Mouse (Mus musculus): ENCODE measurements around the gene Bank1.

Bank1 gene

DNA sequence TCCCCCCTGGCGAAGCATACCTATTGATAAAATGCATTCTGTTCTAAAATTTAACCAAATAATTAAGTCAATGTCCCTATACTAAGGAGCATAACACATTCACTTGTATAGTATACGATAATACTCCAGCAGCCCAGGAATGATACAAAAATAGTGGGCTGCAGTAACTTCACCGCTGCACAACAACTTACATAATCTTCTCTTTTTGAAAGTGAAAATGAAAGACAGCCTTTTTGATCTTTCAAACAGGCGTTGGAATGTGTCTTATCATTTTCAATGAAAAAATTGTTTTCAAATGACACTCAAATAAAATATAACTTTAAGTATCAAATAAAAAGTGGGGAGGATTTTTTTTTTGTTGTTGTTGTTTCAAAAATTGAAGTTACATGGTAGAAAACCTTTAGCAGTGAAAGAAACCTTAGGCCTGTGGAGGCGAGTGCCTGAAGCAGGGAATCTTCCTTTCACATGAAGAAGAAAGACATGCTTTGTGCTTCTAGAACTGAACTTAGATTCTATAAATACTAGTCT, 224.8 kb downstream of the Bank1 start:
- DNase-seq = no peak

DNA sequence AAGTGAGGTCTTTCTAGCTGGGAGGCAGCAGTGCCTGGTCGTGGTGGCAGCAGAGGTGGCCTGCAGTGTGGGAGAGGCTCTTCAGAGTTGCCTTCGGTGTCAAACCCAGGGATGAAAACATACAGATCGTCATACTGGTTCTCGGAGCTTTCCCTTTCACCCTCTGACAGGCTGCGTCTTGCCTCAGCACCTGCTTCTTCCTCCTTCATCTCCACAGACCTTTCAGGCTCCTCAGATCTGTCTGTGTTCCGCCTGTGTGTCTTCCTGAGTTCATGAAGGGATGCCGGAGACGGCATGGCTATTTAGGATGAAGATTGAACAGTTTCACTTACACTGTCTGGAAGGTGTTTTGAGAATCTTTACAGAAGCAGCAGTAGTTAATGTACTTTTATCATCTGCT, 225.6 kb downstream of the Bank1 start:
- DNase-seq = no peak

- DNase-seq = no peak
Observed at GRCm38 (mm10) chr3:136086948-136087660, 238.8 kb downstream of the Bank1 start.

- DNase-seq = no peak
Observed at GRCm38 (mm10) chr3:136086431-136086830, 239.4 kb downstream of the Bank1 start.

DNA sequence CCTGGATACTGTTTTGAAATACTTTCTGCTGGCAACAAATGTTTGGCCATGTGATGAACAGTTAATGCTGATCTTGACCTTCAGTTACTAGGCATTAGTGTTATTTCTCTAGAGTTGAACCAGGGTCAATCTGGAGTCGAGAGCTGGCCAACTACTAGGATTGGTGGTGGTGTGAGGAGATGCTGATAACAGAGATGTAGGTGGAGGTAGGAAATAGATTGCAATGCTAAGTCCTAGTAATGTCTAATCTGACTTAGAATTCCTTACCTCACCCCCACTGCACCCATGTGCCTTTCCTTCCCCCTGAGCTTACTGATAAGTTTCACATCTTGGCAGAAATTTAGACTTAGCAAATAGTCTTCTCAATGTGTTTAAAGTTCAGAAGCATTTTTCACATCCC, 240.8 kb downstream of the Bank1 start:
- DNase-seq = no peak

DNA sequence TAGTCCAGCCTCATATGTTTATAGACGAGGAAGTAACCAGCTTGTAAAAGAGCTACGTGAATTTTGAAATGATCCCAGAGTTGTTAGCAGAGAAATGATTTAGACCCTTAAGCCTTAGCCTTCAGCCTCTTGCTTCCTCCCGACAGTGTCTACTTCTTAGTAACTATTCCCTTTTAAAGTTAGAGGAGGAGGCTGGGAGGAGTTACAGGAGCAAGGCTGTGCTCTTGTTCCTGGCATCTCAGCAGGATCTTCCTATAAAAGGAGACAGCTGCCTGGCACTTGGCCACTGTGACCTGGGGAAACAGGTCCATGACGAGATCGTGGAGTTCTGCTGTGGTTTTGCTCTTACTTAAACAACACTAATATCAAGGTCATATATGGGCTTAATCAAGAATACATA, 241.8 kb downstream of the Bank1 start:
- no peak for DNase-seq

DNA sequence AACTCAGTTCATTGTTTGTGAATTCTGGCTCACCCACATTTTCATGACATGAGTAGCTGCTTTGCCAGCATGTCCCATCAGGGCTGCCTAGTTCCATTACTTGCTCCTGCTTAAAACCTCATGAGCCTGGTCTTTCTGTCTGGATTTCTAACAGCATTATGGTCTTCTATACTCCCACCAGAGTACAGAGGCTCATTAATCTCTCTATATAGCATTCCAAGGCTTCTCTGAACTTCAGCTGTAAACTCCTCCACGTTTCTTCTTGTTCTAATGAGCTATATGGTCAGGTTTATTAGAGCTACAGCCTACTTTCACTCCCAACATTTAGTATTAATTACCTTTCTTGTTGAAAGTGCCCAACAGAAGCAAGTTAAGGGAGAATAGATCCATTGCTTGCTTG, 244.6 kb downstream of the Bank1 start:
- no peak for DNase-seq

DNA sequence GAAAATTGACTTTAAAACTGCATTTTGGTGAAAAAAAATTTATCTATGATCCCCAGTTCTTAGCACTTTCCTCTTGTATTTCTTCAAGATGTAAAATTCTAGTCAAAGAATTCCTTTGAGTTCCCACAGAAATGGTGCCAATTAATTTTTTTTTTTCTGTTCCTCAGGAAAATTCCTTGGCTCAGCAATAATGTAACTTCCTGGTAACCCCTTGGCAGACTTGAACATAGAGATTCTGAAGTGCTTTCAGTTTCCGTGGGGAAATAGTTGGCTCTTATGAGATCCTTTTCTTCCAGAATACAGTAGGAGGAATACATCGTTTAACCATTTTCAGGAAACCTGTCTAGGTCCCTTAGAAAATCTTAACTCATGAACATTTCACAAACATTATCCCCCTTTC, 247.3 kb downstream of the Bank1 start:
- no peak for DNase-seq

GRCm38 (mm10) chr3:136070394-136070793, 255.5 kb downstream of the Bank1 start:
- DNase-seq = no peak

GRCm38 (mm10) chr3:136061907-136062306, 264.0 kb downstream of the Bank1 start:
- no peak for DNase-seq

- DNase-seq = no peak
Observed at GRCm38 (mm10) chr3:136050635-136051034, 275.2 kb downstream of the Bank1 start.

DNA sequence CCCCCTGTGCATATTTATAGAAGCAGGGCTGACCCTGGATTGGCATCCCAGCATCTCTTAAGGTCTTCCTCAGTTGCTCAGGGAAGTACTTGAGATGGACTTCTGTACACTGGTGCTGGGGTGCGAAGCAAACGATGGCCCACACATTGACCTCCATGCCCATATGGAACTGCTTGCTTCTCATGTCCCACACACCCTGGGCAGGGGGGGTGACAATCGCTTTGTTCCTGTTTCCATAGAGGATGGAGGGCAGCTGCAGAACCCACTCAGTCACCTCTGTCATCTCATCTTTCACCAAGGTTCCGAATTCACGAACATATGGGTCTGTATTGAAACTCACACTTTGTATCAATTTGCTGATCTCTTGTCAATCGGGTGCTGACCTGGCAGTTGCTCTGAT, 275.7 kb downstream of the Bank1 start:
- DNase-seq = no peak

DNA sequence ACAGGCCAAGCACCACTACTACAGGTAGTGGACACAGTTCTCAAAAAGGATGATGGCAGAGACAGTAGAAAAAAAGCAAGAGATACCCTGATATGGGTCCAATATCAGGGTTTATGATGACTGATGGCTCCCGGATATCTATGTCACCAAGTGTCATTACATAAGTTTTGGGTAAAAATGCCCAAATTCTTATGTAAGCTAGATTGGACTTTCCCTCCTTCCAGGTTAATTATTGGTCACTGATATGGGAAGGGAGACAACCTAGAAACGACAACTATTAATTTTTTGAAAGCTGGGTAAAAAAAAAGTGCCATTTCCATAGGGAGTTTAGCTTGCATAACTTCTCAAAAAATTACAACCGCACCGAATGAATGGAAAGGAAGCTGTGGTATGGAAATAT, 277.8 kb downstream of the Bank1 start:
- DNase-seq = no peak

- DNase-seq = no peak
Observed at GRCm38 (mm10) chr3:136045381-136045780, 280.5 kb downstream of the Bank1 start.

DNA sequence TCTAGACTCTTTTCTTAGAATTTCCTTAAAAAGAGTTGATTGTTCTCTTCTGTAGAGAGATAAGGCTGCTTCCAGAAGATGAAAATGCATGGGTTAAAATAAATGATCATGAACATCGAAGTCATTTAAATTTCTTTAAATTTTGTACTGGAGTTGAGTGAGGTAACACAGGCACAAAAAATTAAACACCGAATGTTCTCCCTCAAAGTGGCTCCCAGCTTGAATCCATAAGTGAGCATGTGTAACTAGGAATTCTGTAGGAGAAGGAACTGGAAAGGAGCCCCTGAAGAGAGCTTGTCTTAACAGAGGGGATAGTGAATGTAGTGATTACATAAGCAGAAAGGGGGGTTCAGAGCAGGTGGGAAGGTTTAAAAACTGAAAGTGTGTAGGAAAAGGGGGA, 285.8 kb downstream of the Bank1 start:
- no peak for DNase-seq

DNA sequence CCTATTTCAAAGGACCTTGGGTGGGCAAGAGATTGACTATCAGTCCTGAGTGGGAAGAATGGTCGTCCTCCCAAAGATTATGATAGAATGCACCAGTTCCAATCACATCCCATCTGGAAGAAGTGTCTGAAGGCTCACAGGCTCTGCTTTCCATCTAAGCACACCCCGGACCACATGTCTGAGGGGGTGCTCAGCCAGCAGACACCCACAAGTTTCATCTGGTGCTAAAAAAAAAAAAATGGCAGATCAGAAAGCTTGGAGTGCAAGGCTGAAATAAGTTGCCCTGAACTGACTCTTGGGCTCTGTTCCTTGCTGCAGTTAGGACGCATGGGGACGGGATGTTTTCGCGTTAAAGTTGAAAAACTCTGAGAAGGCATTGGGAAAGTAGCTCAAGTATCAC, 286.4 kb downstream of the Bank1 start:
- no peak for DNase-seq

DNA sequence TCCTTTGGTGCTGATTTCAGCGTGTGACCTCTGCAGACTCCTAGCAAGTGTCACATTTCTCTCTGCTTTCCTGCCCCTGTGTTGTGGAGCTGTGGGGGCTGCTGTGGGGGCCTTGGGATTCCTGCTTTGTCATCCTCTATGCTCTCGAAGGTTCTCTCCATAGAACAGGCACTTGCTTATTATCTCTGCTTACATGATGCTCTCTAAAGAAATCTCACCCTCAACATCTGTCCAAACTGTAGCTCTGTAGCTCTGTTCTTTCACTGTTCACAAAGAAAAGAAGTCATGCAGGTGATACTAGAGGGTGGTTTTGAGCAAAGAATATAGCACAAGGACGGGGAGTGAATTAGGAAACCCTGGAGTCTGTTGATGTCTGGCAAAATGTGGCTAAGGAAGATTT, 288.6 kb downstream of the Bank1 start:
- DNase-seq = no peak

GRCm38 (mm10) chr3:136035784-136036183, 290.1 kb downstream of the Bank1 start:
- no peak for DNase-seq

DNA sequence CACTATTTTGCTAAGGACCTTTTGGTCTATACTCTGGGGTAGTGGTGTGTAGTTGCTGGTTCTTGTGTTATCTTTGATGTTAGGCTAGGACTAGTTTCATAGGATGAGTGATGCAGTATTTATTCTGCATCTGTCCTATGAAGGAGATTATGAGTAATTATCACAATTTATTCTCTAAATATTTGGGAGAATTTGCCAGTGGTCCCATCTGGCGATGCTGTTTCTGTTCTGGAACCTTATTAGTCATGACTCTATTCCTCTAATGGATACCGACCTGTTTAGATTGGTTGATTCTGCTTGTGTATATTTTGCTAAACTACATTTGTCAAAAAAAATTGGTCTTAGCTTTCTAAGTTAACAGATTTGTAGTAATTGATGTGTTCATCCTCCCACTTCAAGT, 301.0 kb downstream of the Bank1 start:
- no peak for DNase-seq

DNA sequence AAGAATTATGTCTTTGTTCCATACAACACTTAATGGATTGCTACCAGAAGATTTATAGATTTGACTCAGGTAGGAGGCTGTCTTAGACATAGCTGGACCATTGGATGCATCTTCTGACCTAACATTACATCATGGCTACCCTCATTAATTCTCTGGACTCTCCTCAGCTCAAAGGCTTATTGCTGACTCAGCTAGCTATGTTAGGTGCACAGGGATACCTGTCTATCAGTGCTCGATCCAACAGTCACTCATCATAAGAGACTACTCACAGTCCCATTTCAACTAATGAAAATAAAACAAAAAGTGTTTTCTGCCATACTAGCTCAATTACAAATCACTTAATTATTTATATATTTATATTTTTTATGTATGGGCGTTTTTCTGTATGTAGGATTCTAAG, 308.3 kb downstream of the Bank1 start:
- no peak for DNase-seq

GRCm38 (mm10) chr3:136010616-136011015, 315.2 kb downstream of the Bank1 start:
- no peak for DNase-seq

DNA sequence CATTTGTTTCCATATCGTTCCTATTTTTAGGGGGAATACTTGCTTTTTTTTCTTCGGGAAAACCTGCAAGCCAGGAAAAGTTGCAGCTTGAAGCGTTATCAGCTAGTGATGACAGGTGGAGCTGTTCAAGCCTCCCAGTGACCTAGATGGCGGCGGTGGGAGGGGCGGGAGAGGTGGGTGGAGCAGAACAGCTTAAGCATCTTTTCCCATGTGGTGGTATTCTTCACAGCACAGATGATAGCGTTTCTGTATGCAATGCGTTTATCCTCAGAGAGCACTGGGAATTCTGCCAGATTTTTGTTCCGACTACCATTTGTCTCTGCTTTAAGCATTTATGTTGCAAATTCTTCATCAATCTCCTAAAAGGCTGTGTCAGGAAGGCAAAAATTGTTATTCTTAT, 318.0 kb downstream of the Bank1 start:
- DNase-seq = peak; percentile 41

DNA sequence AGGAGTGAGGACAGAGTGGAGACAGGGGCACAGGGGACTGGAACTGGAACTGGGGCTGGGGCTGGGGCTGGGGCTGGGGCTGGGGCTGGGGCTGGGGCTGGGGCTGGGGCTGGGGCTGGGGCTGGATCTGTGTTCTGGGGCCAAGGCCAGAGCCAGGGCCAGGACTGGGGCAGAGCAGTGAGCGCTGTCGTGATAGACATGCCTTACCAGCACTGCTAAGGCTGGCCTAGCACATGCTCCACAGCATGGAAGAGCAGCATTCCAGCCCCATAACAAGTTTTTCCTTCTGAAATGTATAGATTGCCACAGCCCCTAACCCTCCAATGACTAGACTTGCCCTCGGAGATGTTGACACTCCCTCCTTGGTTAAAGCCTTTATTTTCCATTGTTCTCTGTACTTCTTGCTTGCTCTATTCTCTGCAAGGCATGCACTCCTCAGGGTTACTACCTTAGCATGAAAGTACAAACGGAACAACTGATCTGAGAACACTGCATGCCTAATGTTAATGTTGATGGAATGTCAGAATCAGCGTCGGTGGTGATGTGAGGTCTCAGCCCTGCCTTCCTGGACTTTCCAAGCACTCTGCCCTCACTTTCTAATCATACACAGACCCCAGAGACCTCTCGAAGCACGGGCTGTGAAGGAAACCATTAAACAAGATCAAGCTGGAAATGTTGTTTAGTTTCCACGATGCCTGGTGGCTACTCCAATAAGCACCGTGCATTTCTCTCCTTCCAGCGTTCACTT, 318.6 kb downstream of the Bank1 start:
- DNase-seq = no peak

Data from right cerebral cortex, postnatal 14 days (tissue).